Mouse (Mus musculus) hindbrain, embryonic 14.5 days (tissue): Measurements from ENCODE around the gene Fabp2. TPM values are rescaled to one million over a fixed set of nuclear protein-coding genes. Genes with fewer than 3 reads are reported as not detected.
"Not testable (repeated sequence)": the region's sequence is repeated elsewhere in the genome, so short reads cannot be mapped to it uniquely, and the experiment has no call there.

Source experiments
- ATAC-seq: fragments of 200-750 bp; cut with Nextera tagmentation; 2 replicates; pipeline ENCODE4 v1.8.0; 2017; ENCODE audit warnings: moderate number of reproducible peaks, mild to moderate bottlenecking, moderate TSS enrichment, moderate library complexity; ENCODE audit not compliant: low FRiP score
- DNase-seq: peaks from one replicate; pipeline ENCODE4 v3.0.0-alpha.2; 2015; ENCODE audit warnings: low spot score
- H3K27ac ChIP-seq: fragments of 300-500 bp; sonication (generic); 2 replicates; pipeline ENCODE4 v1.5.1; 2014; ENCODE audit warnings: mild to moderate bottlenecking, moderate library complexity
- H3K27me3 ChIP-seq: fragments of 300-500 bp; sonication (generic); 2 replicates; pipeline ENCODE4 v1.6.1; 2014; ENCODE audit warnings: mild to moderate bottlenecking, low read length, mixed read lengths; ENCODE audit not compliant: control insufficient read depth, insufficient read depth
- H3K36me3 ChIP-seq: fragments of 300-500 bp; sonication (generic); replicated peaks from 2 replicates; pipeline ENCODE4 v1.6.1; 2014; ENCODE audit not compliant: control insufficient read depth, insufficient read depth
- H3K4me1 ChIP-seq: fragments of 300-500 bp; sonication (generic); replicated peaks from 2 replicates; pipeline ENCODE4 v1.6.1; 2014; ENCODE audit warnings: antibody characterized with exemption, low read length, mixed read lengths; ENCODE audit not compliant: control insufficient read depth, insufficient read depth
- H3K4me2 ChIP-seq: fragments of 300-500 bp; sonication (generic); replicated peaks from 2 replicates; pipeline ENCODE4 v1.6.1; 2014; ENCODE audit warnings: mild to moderate bottlenecking, moderate library complexity
- H3K4me3 ChIP-seq: fragments of 300-500 bp; sonication (generic); replicated peaks from 2 replicates; pipeline ENCODE4 v1.5.1; 2014; ENCODE audit warnings: mild to moderate bottlenecking, low read length
- H3K9ac ChIP-seq: fragments of 300-500 bp; sonication (generic); 2 replicates; pipeline ENCODE4 v1.6.1; 2014
- H3K9me3 ChIP-seq: fragments of 300-500 bp; sonication (generic); 2 replicates; pipeline ENCODE4 v1.6.1; 2016; ENCODE audit warnings: low read length; ENCODE audit not compliant: control insufficient read depth
- WGBS: fragments of 180-500 bp; shearing (Covaris S2); extraction: QIAGEN DNeasy Blood & Tissue Kit; methylation state at CpG from one replicate; pipeline ENCODE4 v1.1.7; 2014; 5-methylcytosine and 5-hydroxymethylcytosine counted together
- polyA plus RNA-seq: library from polyadenylated mRNA; unstranded; fragments of >200 nt; fragmentation: Nextera tagmentation; extraction: Ambion mirVana; gene quantifications from 2 replicates; pipeline ENCODE4 v1.2.1, GENCODE M21; 2014

Fabp2 gene
- polyA plus RNA-seq, 1 experiment from 2014 or later: not detected

- no peak overlapping the region for H3K27ac ChIP-seq
- no peak for DNase-seq
- no peak overlapping the region for H3K4me2 ChIP-seq
- no peak overlapping the region for H3K4me3 ChIP-seq
- no peaks in the 10 kb centered on the region for H3K27me3 ChIP-seq
- ATAC-seq: no peak
- H3K36me3 ChIP-seq: peaks cover 14% of the 10 kb centered on the region
- no peak overlapping the region for H3K9ac ChIP-seq
- no peaks in the 10 kb centered on the region for H3K4me1 ChIP-seq
- WGBS: 98% methylated on average over 1 of the region's 1 CpGs
- H3K9me3 ChIP-seq: no peaks in the 10 kb centered on the region
Observed at GRCm38 (mm10) chr3:122932466-122932865, 37.6 kb downstream of the Fabp2 start.

- 82% methylated on average over 13 of the region's 13 CpGs for WGBS
Observed at GRCm38 (mm10) chr3:122937176-122937575, 42.3 kb downstream of the Fabp2 start.

GRCm38 (mm10) chr3:122939215-122939614 is 44.3 kb downstream of the Fabp2 start:
- Histone ChIP-seq H3K27me3 (no peaks in the 10 kb centered on the region), H3K9ac (no peak overlapping the region), H3K4me3 (no peak overlapping the region), H3K27ac (no peak overlapping the region), H3K36me3 (peaks cover 7% of the 10 kb centered on the region; the same call in 1 of the 2 replicates), H3K4me1 (no peaks in the 10 kb centered on the region), H3K4me2 (no peak overlapping the region), H3K9me3 (no peaks in the 10 kb centered on the region)
- peak; percentile 70 for DNase-seq
- WGBS: 86% methylated on average over 2 of the region's 2 CpGs
- ATAC-seq: no peak

More at GRCm38 (mm10) chr3:122937176-122937575, 42.3 kb downstream of the Fabp2 start:
- not testable (repeated sequence) for ATAC-seq, H3K4me3 ChIP-seq, H3K27me3 ChIP-seq, H3K9me3 ChIP-seq, H3K4me2 ChIP-seq, H3K27ac ChIP-seq, H3K4me1 ChIP-seq, DNase-seq, H3K9ac ChIP-seq
- peaks cover 11% of the 10 kb centered on the region; the same call in 1 of the 2 replicates for H3K36me3 ChIP-seq

GRCm38 (mm10) chr3:122943387-122943890 is 48.6 kb downstream of the Fabp2 start:
- no peaks in the 10 kb centered on the region for H3K4me1 ChIP-seq
- H3K4me3 ChIP-seq: no peak overlapping the region
- H3K9me3 ChIP-seq: no peaks in the 10 kb centered on the region
- no peak overlapping the region for H3K9ac ChIP-seq
- no peaks in the 10 kb centered on the region for H3K27me3 ChIP-seq
- no peak overlapping the region for H3K27ac ChIP-seq
- H3K36me3 ChIP-seq: peaks cover 9% of the 10 kb centered on the region; the same call in 1 of the 2 replicates
- DNase-seq (no peak), ATAC-seq (no peak)
- no peak overlapping the region for H3K4me2 ChIP-seq
- 76% methylated on average over 6 of the region's 6 CpGs for WGBS

Other genes starting within 250 kb of the Fabp2 start
- 2.6 and 3.0 TPM in 2 replicates for gene Pde5a, start 166.1 kb upstream of the Fabp2 start, polyA plus RNA-seq
- not detected in 2 replicates for gene Gm10959, start 24.3 kb downstream of the Fabp2 start, polyA plus RNA-seq
- gene 1810037I17Rik, start 29.1 kb downstream of the Fabp2 start, polyA plus RNA-seq: 88.5 and 102 TPM in 2 replicates
- gene Usp53, start 89.4 kb downstream of the Fabp2 start, polyA plus RNA-seq: 11.5 and 12.3 TPM in 2 replicates
- not detected in 2 replicates for gene Myoz2, start 139.9 kb downstream of the Fabp2 start, polyA plus RNA-seq